Mouse (Mus musculus): Measurements from ENCODE around the gene Sat2.

Sat2 gene

GRCm38 (mm10) chr11:69621571-69622268 is at the start of gene Sat2:
TSS of gene Sat2 (plus strand) at chr11:69622024.
- no peak for DNase-seq (ENCODE audit: low spot score in 2 of 2)

DNA sequence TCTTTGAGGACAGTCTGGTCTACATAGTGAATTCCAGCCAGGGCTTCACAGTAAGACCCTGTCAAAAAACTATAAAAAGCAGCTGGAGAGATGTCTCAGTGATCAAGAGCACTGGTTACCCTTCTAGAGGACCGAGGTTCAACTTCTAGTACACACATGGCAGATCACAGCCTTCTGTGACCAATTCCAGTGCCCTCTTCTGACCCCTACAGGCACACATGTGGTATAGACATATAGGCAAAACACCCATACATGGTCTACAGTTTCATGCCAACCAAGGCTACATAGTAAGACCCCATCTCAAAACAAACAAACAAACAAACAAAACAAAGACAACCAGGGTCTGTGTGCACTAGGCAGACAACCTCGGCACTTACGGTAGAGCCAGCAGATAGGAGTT is 46.6 kb upstream of the Sat2 start:
- peak in 1 of 2 experiments; percentile 31 for DNase-seq (ENCODE audit: low spot score in 2 of 2)

GRCm38 (mm10) chr11:69576307-69576706 is 45.5 kb upstream of the Sat2 start:
- no peak for DNase-seq (ENCODE audit: low spot score in 2 of 2)

- no peak for DNase-seq (ENCODE audit: low spot score in 2 of 2)
Measured at GRCm38 (mm10) chr11:69578301-69578700, 43.5 kb upstream of the Sat2 start.

DNA sequence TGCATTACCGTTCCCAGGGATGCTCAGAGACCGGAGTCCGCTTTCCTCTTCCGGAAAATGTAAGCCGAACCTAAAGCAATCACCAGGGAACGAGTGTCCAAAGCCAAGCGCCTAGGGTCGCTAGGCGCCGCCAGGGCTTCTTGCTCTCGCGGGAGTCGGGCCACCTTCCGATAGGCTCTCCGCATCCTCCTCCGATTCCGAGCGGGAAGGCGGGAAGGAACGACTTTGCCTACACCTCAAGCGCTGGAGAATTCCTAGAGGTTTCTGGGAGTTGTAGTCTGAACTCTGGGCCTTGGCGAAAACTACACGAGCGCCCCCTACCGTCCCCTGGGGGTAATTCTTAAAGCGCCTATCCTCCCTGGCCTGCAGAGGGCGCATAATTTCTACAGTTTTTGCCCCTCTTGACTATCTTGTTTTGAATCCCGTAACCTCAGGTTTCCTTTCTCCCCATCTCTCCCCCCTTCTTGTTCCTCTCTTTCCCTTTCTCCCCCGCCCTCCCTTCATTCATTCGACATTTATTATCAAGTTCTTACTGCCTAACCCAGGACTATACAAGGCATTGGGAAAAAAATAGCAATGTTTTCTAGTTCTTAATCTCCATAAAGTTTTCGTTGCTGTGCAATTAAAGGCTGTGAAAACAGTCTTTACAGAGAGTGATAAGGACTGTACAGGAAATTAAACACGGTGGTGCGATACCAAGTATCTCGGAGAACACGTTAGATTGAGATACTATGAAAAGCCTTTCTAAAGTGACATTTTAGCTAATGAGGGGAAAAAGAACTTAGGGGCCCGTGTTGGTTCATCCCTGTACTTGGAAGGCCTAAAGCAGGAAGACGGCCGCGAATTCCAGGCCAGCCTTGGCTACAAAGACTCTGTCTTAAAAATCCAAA is 42.5 kb upstream of the Sat2 start:
- peak; percentile 89 to 95 for DNase-seq (ENCODE audit: low spot score in 2 of 2)

GRCm38 (mm10) chr11:69580091-69580514 is 41.7 kb upstream of the Sat2 start, which contains the start of the genes Wrap53 and Trp53:
TSS of gene Wrap53 (minus strand) at chr11:69580255.
TSS of gene Trp53 (plus strand) at chr11:69580359.
- DNase-seq (ENCODE audit: low spot score in 2 of 2), result peak; percentile 92 to 95

DNA sequence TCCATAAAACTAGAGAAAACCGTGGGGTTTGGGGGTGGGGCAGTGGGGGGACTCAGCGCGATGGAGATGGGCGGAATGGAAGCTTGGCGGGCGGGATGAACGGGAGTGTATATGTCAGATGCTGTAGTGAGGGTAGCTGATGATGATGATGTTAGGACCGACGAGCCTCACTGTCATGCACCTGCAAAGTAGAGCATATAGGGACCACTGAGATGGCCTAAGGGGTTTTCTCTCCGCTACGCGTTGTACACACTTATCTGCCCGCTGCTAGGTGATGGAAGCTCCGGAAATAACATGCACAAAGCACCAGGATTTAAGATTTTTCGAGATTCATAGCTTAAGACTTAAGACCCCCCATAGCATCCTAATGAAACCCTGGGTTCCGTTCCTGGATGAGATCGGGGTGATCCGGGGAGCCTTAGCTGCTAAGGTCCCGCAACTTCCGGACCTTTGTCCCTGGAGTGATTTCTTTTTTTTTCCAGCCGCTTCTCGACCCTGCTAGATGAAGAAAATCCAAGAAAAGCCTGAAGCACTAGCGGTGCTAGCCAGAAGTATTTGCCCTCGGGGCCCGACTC is 41.2 kb upstream of the Sat2 start:
- DNase-seq (ENCODE audit: low spot score in 2 of 2), result no peak

DNA sequence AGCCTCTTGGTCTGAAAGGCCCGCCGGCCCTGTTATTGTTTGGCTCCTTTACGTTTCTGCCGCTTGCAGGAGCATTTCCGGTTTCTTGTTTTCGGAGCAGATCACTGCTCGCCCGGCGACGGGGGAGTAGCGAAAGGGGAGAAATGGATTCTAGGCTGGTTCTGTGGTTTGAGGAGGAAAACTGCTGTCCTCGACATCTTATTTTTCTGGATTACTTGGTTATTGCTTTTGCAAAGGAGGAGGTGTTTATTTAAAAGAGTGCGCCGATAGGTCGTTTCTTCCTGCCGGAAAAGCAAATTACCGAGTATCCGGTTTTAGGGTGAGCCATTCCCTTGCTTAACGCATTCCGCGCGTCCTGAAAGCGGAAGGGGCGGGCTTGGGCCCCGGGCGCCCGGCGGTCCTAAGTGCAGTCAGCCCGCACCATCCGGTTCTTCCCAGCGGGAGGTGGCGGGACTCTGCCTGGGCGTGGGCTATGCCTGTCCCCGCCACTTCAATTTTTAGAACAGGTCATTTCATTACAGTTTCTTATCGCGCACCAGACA is 40.6 kb upstream of the Sat2 start:
- peak; percentile 88 to 92 for DNase-seq (ENCODE audit: low spot score in 2 of 2)

DNA sequence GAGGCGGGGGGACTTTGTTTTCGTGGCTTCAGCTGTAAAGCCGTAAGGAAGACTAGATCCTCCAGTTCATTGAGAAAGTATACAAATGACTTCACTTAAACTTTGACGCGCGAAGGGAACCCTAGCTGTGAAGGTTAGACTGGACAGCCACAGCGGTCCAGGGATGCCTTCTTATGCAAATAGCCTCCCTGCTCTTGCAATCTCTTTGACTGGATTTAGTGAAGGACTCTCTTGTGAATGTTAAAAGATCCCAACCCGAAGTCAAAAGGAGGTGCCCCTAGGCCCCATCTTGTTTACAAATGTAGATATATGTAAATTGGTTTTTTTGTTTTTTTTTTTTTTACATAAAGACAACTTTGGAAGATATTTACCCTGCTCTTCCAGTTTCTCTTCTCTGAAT is 40.0 kb upstream of the Sat2 start:
- DNase-seq (ENCODE audit: low spot score in 2 of 2), result no peak

DNA sequence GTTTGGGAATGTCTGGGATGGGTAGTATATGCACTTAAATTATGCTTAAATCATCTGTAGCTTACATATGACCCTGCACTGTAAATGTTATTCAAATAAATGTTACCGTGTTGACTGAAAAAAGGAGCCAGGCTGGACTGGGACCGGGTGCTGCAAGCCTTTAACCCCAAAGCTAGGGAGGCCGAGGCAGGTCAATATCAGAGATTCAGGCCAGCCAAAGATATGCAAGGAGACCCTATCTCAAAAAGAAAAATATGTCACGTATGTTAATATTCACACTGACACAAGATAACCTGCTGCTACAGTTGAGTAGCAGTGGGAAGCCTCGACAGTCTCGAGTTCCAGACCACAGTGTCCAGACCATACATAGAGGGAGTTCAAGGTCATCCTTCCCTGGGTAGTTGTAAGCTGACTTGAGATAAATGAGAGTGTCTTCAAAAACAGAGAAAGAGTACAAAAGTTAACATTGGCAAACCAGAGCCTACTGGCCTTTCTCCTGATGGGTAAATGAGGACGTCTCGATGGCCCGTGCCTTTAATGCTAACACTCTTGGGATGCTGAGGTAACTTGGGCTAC is 39.5 kb upstream of the Sat2 start:
- no peak for DNase-seq (ENCODE audit: low spot score in 2 of 2)

DNA sequence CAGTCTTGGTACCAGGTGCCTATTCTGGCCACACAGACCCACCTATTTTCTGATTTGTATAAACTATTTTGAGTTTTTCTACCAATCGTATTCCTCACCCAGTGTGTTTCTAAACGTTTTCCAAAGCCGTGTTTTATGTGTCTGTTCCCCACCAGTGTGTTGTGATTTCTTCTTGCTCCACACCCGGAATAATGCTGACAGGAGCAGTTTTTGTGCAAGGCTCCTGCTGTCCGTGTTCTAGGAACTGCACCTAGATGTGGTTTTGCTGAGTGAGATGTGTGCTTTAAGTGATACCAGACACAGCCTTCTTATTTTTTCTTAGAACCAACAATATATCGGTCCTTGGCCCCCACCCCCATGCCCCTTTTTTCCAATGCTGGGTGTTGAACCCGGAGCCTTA is 37.8 kb upstream of the Sat2 start:
- no peak for DNase-seq (ENCODE audit: low spot score in 2 of 2)

DNA sequence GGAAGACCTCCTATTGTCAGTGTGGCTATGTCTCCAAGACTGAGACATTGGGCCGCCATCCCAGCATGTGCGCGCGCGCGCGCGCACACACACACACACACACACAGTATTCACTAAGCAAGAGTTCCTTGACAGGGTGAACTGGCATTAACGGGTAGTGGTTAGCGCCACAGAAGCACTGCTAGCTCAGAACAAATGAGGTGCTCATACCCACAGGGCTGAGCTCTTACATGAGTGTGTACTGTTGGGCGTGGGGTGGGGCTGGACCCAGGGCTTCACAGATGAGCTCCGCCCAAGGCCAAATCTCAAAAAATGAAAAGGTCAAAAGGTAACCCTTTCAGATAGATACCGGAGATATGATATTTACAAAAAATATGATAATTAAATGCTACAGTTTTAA is 36.9 kb upstream of the Sat2 start:
- peak in 1 of 2 experiments; percentile 18 for DNase-seq (ENCODE audit: low spot score in 2 of 2)

GRCm38 (mm10) chr11:69585718-69586325 is 36.0 kb upstream of the Sat2 start:
- DNase-seq (ENCODE audit: low spot score in 2 of 2), result peak; percentile 54 to 66

DNA sequence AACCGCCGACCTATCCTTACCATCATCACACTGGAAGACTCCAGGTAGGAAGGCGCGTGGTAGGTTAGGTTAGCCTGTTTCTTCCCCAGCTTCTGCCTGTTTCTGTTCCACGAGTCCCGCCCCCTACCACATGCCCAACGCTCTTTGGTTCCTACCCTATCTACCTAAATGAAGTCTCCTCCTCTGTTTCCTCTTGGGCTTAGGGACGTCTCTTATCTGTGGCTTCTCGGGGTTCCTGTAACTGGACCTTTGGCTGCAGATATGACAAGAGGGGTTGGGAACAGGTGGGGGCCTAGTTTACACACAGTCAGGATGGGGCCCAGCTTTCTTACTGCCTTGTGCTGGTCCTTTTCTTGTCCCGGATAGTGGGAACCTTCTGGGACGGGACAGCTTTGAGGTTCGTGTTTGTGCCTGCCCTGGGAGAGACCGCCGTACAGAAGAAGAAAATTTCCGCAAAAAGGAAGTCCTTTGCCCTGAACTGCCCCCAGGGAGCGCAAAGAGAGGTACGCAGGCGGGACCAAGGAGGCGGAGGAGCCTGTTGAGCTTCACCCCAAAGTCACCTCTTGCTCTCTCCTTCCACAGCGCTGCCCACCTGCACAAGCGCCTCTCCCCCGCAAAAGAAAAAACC is 32.5 kb upstream of the Sat2 start:
- no peak for DNase-seq (ENCODE audit: low spot score in 2 of 2)

DNA sequence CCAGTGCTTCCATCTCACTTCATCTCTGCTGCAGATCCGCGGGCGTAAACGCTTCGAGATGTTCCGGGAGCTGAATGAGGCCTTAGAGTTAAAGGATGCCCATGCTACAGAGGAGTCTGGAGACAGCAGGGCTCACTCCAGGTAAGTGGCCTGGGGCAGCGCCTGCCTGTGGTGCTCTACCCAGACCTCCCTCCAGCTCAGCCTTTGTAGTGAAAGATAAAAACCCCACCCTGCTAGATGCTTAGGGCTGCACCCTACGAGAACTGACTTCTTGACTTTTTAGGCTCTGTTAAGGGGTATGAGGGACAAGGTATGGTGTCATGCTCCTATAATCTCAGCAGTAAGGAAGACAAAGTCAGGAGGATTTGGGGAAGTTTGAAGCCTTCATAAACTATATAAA is 31.2 kb upstream of the Sat2 start:
- DNase-seq (ENCODE audit: low spot score in 2 of 2), result no peak

GRCm38 (mm10) chr11:69591424-69591823 is 30.4 kb upstream of the Sat2 start:
- DNase-seq (ENCODE audit: low spot score in 2 of 2), result no peak

DNA sequence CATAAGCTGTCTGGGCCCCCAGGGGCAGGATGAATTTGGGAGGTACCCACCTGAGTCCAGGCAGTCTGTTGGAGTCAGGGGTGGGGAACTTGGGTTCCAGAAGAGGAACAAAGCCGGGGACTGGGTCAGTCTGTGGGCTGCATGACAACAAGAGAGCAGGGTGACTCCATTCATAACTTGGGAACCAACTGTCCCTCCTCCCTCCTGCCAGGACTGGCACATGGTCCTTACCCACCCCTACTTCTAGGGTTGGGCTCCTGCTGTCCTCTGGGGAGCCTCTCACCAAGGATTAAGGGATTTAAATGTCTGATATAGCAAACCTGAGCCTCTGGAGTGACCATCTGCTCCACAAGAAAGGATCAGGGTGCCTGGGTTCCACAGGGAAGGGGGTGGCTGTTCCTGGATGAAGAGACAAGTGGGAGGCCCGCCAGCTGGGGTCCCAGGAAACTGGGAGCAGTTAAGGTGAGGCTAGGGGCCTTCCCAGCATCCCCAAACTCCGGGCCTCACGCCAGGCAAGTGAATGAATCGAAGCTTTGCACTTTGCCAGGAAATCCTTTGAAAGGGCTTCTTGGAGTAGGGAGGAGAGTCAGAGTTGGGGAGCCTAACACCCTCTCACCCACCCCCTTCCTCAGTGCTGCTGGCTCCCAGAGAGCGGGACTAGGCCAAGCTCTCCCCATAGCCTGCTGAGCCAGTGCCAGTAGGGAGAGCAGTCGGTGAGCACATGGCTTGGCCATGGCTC is 29.8 kb upstream of the Sat2 start:
- no peak for DNase-seq (ENCODE audit: low spot score in 2 of 2)

- DNase-seq (ENCODE audit: low spot score in 2 of 2), result no peak
Measured at GRCm38 (mm10) chr11:69592799-69593198, 29.0 kb upstream of the Sat2 start.

GRCm38 (mm10) chr11:69594853-69595252 is 27.0 kb upstream of the Sat2 start:
- DNase-seq (ENCODE audit: low spot score in 2 of 2), result no peak

GRCm38 (mm10) chr11:69599436-69599835 is 22.4 kb upstream of the Sat2 start:
- no peak for DNase-seq (ENCODE audit: low spot score in 2 of 2)
